Mouse (Mus musculus): ENCODE measurements around the gene Pglyrp1.

Gene Pglyrp1

GRCm38 (mm10) chr7:18884745-18885422 is 13.8 kb downstream of the Pglyrp1 start:
- no peak for DNase-seq (ENCODE audit: low spot score)

DNA sequence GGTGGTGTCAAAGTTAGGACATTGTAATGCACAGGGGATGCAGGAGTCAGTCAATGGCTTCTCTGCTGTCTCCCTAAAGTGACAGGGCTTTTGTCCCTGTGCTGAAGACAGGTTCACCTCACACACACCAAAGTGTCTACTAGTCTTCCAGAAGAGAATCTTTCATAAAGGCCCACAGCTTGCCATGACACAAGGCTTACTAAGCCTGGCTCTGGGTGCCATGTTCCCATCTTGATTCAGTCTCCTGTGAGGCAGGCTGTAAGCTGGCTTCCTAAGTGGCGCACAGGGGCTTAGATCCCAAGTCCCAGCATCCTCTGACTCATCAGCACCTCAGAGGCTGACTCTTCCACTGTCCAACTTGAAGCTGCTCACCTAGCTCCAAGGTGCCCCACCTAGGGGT is 15.8 kb downstream of the Pglyrp1 start:
- DNase-seq (ENCODE audit: low spot score): no peak

DNA sequence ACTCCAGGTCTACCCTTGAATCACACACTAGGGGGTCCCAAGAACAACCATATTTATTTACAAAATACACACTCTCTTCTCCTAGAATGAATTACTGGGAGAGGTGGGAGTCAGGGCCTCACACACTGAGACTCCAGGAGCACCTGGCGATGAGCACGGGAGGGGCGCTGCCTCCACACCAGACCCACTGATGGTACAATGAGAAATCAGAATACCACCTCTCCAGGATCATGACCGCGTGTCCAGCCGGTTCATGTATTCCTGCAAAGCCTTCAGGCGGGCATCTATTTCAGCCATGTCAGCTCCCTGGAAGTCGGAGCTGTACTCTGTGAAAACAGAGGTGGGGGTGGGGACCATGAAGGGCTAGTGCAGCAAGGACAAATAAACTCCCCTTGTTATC is 19.7 kb downstream of the Pglyrp1 start:
- no peak for DNase-seq (ENCODE audit: low spot score)

DNA sequence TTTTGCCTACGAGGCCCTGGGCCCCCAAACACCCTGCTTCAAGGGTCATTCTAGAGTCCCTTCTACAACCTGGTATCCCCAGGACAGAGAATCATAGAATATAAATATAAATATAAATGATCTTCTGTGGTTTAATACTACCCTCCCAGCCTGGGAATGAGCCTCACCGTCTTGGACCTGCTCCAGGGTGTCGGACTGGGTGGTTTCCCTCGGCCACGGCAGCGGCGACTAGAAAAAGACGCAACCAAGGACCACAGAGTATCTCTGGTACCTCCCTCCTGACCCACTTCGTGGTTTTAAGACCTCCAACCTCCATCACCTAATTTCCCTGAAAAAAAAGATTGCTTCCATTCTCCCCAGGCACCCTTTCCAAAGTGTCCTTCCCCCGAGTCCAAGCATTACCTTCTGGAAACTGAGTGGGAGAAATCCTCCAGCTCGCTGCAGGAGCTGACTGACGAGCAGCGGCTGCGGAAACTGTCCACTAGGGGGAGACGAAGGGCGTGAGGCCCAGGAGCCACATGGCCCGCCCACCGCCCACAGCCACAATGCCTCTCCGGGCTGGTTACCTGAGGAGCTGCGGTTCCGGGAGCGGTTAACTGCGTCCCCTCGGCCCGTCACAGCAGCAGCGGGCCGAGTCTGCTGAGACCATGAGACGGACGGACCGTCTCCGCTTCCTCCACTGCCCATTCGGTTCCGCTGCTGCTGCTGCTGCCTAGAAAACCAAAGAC is 20.9 kb downstream of the Pglyrp1 start:
- DNase-seq (ENCODE audit: low spot score): peak; percentile 86

GRCm38 (mm10) chr7:18893009-18893408 is 21.9 kb downstream of the Pglyrp1 start:
- no peak for DNase-seq (ENCODE audit: low spot score)

- peak; percentile 72 for DNase-seq (ENCODE audit: low spot score)
These were observed 22.7 kb downstream of the Pglyrp1 start for GRCm38 (mm10) chr7:18893651-18894430.

DNA sequence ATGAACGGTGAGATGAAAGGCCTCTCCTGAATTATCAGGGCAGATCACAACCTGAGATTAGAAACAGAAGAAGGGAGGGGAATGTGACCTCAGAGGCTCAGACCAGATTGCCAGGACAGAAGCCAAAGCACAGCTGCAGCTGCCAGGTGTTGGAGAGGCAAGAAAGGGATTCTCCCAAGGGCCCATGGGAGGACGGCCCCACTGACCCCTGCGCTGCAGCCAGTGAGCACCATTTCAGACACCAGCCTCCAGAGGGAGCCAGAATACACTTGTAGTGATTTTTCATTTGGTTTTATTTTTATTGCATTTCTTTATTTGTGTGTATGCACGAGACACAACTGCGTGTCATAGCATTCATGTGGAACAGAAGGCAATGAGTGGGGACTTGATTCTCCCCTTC is 25.4 kb downstream of the Pglyrp1 start:
- DNase-seq (ENCODE audit: low spot score): peak; percentile 76

DNA sequence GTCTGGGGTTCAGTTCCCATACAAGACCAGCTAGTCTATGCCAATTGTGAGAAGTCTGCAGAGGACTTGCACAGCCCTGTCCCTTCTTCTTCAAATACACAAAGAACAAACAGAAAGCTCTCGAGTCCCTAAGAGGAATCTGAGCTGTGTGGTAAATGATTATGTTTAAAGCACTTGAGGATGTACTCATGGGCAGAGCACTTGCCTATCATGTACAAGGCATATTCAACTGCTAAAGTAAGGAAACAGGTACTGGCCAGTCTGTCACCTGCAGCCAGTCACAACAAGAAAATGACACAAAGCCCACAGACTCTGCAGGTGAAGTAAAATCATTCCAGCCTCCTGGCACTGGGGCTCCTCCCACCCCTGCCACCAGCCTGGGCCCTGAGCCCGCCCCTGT is 29.4 kb downstream of the Pglyrp1 start:
- DNase-seq (ENCODE audit: low spot score): no peak

DNA sequence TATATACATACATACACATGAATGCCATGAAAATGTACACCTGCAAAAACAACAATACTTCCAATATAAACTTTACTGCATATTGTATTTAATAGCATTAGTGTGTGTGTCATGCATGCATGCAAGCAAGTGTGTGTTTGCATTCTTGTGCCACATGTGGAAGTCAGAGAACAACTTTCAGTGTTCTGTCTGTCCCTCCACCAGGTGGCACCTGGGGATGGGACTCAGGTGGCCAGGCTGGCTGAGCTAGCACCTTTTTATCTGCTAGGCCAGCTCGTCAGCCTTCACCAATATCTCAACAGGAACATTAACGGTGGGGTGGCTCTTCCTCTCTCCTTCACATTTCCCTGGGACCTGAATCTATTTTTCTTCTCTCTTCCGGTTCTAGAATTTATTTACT is 31.4 kb downstream of the Pglyrp1 start:
- DNase-seq (ENCODE audit: low spot score): no peak

DNA sequence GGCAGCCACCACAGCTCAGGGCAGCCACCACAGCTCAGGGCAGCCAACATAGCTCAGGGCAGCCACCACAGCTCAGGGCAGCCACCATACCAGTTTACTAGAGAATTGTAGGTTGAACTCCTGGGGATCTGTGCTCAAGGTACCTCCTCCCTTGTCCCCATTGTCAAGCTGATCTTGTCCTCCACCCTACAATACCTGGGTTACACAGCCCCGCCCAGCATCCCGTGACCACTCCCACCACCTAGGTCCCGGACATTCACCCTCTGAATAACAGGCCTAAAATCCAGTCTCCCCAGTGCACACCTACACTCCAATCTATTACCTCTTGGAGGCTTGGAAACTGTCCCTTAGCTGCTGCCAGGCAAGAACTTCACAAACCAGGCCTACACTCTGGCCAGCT is 33.8 kb downstream of the Pglyrp1 start:
- no peak for DNase-seq (ENCODE audit: low spot score)

DNA sequence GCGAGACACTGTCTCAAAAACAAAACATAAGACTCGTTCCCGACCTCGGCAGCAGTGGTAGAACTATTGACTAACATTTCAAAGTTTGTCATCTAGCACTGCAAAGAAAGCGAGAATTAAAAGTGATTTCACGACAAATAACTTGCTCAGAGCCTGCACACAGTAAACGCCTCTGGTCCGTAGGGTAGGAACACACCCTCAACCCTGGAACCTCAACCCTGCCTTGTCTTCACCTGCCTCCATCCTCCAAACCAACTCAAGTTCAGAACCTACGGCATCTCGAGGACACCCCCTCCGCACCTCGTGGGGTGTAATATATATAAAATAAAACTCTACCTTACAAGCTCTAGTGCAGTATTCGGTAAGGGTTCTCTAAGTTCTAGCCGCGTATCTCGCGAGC is 38.7 kb downstream of the Pglyrp1 start:
- no peak for DNase-seq (ENCODE audit: low spot score)

GRCm38 (mm10) chr7:18910241-18910831 is 39.2 kb downstream of the Pglyrp1 start, which contains the start of gene Ccdc61:
TSS of gene Ccdc61 (minus strand) at chr7:18910415.
- DNase-seq (ENCODE audit: low spot score): peak; percentile 98

DNA sequence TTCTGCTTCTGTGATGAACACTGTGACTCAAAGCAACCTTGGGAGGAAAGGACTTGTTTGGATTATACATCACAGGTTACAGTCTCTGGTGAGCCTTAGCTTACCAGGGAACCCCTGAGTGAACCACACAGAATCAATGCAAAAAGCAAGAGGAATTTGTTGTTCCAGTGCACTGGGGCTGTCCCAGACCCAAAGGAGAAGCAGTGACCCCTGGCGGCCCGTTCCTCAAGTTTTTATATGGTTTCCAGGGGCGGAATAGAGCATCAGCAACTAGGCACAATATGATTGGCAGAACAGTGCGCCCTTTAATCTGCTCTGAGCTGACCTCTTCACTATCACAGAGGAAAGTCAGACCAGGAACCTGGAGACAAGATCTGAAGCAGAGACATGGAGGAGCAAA is 45.1 kb downstream of the Pglyrp1 start:
- no peak for DNase-seq (ENCODE audit: low spot score)

DNA sequence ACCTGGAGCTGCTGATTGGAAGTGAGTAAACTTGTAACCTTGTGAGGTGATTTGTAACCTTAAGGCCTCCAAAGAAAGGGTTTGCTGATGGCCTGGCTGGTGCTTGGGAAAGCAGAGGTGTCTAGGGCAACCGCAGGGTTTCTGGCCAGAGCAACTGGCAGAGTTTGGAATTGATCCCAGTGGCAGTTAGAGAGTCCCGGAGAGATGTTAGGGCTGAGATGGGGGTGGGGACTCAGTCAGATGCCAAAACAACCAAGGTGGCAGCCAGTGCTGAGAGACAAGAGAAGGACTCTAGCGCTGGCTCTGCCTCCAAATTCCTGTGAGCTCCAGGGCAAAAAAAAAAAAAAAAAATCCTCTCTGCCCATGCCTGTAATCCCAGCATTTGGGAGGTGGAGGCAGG is 46.8 kb downstream of the Pglyrp1 start:
- peak; percentile 57 for DNase-seq (ENCODE audit: low spot score)

- DNase-seq (ENCODE audit: low spot score): no peak
These were observed 49.9 kb downstream of the Pglyrp1 start for GRCm38 (mm10) chr7:18921069-18921468.

GRCm38 (mm10) chr7:18922807-18923206 is 51.7 kb downstream of the Pglyrp1 start:
- no peak for DNase-seq (ENCODE audit: low spot score)

DNA sequence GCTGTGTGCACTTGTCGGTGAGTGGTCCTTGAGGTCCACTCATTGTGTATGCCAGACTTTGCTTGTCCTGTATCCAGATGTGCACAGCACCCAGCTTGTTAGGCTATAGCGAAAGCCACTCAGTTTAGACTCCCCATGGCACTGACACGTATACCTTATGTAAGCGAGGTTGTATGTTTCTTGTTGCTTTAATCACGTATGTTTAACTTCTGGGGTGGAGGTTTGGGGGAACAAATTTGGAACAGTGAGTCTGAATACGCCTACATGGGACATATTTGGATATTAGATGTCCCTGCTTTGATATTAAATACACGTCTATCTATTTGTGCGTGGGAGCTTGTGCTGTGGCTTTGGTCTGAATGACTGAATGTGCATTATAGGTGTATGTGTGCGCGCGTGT is 52.1 kb downstream of the Pglyrp1 start:
- DNase-seq (ENCODE audit: low spot score): no peak

- no peak for DNase-seq (ENCODE audit: low spot score)
These were observed 52.6 kb downstream of the Pglyrp1 start for GRCm38 (mm10) chr7:18923711-18924191.

DNA sequence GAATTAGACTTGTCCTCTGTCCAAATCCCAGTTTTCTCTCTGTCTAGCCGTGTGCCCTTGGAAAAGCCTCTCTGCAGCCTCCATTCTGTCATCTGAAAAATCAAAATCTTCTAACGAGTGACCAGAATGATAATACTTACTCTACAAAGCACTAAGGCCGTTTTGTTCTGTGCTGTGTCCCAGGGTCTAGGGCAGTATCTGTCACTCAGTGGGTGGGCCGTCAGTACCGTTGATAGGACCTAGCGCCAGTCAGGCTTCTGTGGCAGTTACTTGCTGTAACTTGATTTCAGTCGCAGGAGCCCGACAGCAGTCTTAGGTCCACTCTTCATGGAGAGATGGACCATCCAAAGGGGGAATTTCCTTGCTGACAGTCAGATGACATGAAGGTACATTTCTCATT is 53.2 kb downstream of the Pglyrp1 start:
- DNase-seq (ENCODE audit: low spot score): no peak

GRCm38 (mm10) chr7:18925162-18925938 is 54.2 kb downstream of the Pglyrp1 start, which contains the start of gene Nova2:
TSS of gene Nova2 (plus strand) at chr7:18925888.
- peak; percentile 96 for DNase-seq (ENCODE audit: low spot score)

- DNase-seq (ENCODE audit: low spot score): peak; percentile 58
These were observed 55.1 kb downstream of the Pglyrp1 start for GRCm38 (mm10) chr7:18926041-18926790.

All from MN1 (cell line).